15 mouse cellular contexts compared by ENCODE assay signal in the genomic region with DNA sequence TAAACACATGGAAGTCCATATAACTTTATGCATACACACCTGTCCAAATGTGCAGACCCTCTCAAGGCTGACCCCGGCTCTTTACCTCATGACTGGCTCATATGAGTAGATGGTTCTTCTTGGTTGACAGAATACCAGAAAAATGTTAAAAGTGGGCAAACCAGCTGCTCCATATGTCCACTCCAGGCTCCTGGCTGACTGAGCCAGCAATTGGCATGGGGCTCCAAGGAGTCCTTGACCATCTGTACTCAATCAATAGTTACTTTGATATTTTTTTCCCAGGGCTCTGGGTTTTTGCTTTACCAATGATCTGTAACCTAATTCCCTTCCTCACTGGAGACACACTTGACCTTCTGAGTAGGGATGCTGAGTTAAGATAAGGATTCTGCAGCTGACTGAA.
"Had no signal": no experiment of that assay in that cellular context is flagged by ENCODE, and none has a peak within 500 bp of the region (broad histone marks: within the 10 kb centered on the region; RNA-seq: fewer than 3 reads in every experiment).

No protein-coding gene starts in this region.

- DNase-seq: liver; liver, embryonic 13.5 days; liver, postnatal 0 days; lung, adult 18-20 months; lung, adult 2 months; lung, embryonic 14.5 days; lung, postnatal 10 days; lung, postnatal 14 days; lung, postnatal 36 days; lung, postnatal 4 days; midbrain, embryonic 14.5 days had no signal

- ATAC-seq: liver, embryonic 12.5 days; liver, postnatal 0 days; lung, postnatal 0 days; midbrain, embryonic 13.5 days; midbrain, embryonic 16.5 days had no signal
